Mouse (Mus musculus) MEL (cell line): ENCODE measurements around the gene Bri3bp.
"Not testable (repeated sequence)": the region's sequence is repeated elsewhere in the genome, so short reads cannot be mapped to it uniquely, and the experiment has no call there.

Experiments used
- BHLHE40 ChIP-seq: IDR thresholded peaks from 2 replicates; pipeline ENCODE4 v1.6.1; 2012; ENCODE audit warnings: low read depth, mild to moderate bottlenecking, inconsistent platforms, low read length, improper control_type of control experiment, borderline replicate concordance
- CTCF ChIP-seq, 3 experiments: IDR thresholded peaks in 2 of 3; conservative IDR thresholded peaks in 1 of 3; 2 replicates each; pipeline ENCODE4 v1.5.1; 2011 to 2012; ENCODE audit warnings: low read length in 3 of 3, low read depth in 2 of 3, mild to moderate bottlenecking in 2 of 3, improper control_type of control experiment in 1 of 3, inconsistent platforms in 1 of 3, mixed read lengths in 1 of 3, moderate library complexity in 1 of 3; ENCODE audit not compliant: control insufficient read depth in 1 of 3, insufficient read depth in 1 of 3, poor library complexity in 1 of 3, severe bottlenecking in 1 of 3
- E2F4 ChIP-seq: IDR thresholded peaks from 2 replicates; pipeline ENCODE4 v1.6.1; 2011; ENCODE audit warnings: low read depth, low read length, improper control_type of control experiment, borderline replicate concordance
- EP300 ChIP-seq, 2 experiments: IDR thresholded peaks; 2 replicates each; pipeline ENCODE4 v1.6.1; 2011; ENCODE audit warnings: improper control_type of control experiment in 2 of 2, low read length in 2 of 2, low read depth in 1 of 2, mild to moderate bottlenecking in 1 of 2
- MAFK ChIP-seq: IDR thresholded peaks from 2 replicates; pipeline ENCODE4 v1.6.1; 2011; ENCODE audit warnings: low read depth, mild to moderate bottlenecking, low read length, improper control_type of control experiment, borderline replicate concordance
- MAX ChIP-seq: IDR thresholded peaks from 2 replicates; pipeline ENCODE4 v1.6.1; 2011; ENCODE audit warnings: low read length, improper control_type of control experiment
- POLR2A ChIP-seq, 2 experiments: IDR thresholded peaks; 2 replicates each; pipeline ENCODE4 v1.6.1; 2011 to 2012; ENCODE audit warnings: low read length in 2 of 2, mild to moderate bottlenecking in 2 of 2, control low read depth in 1 of 2, improper control_type of control experiment in 1 of 2, low read depth in 1 of 2, moderate library complexity in 1 of 2; ENCODE audit not compliant: control insufficient read depth in 1 of 2, insufficient read depth in 1 of 2, poor library complexity in 1 of 2
- POLR2AphosphoS2 ChIP-seq: IDR thresholded peaks from 2 replicates; pipeline ENCODE4 v1.6.1; 2011; ENCODE audit warnings: low read length, improper control_type of control experiment
- POLR2AphosphoS5 ChIP-seq: IDR thresholded peaks from 2 replicates; pipeline ENCODE4 v1.6.1; 2012; ENCODE audit warnings: low read depth, borderline replicate concordance, mild to moderate bottlenecking, inconsistent platforms, low read length, moderate library complexity, mixed read lengths
- TAL1 ChIP-seq: IDR thresholded peaks from 2 replicates; pipeline ENCODE4 v1.6.1; 2012; ENCODE audit warnings: mild to moderate bottlenecking, inconsistent platforms, low read length, moderate library complexity, mixed read lengths
- TCF12 ChIP-seq: IDR thresholded peaks from 2 replicates; pipeline ENCODE4 v1.6.1; 2014; ENCODE audit warnings: low read depth, mild to moderate bottlenecking, inconsistent platforms, low read length, improper control_type of control experiment, moderate library complexity
- ZMIZ1 ChIP-seq: IDR thresholded peaks from 2 replicates; pipeline ENCODE4 v1.6.1; 2012; ENCODE audit warnings: low read depth, mild to moderate bottlenecking, inconsistent platforms, low read length, improper control_type of control experiment, moderate library complexity

DNA sequence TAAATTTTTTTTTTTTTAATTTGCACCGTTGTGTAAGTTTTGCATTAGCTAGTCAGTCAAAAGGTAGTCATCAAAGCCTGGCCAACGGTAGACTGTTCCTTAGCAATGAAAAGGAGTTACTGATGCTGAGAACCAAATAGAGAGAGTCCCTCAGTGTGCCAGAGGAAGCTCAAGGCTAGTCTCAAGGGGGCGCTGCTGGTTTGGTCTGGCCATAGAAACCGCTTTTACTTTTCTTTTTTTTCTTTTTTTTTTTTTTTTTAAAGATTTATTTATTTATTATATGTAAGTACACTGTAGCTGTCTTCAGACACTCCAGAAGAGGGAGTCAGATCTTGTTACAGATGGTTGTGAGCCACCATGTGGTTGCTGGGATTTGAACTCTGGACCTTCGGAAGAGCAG is 47.6 kb downstream of the Bri3bp start:
- not testable (repeated sequence) for TF ChIP-seq E2F4; TCF12; TAL1; POLR2A (IDR thresholded peaks at IDR 0.05; ENCODE audit: control insufficient read depth in 1 of 2, insufficient read depth in 1 of 2, low read depth in 1 of 2, low read length in 2 of 2, poor library complexity in 1 of 2); EP300 (IDR thresholded peaks at IDR 0.05; ENCODE audit: low read depth in 1 of 2, low read length in 2 of 2); ZMIZ1; MAFK; MAX; POLR2AphosphoS2; POLR2AphosphoS5; BHLHE40
- TF ChIP-seq CTCF (IDR thresholded peaks at IDR 0.05 in 2 of 3, conservative IDR thresholded peaks at IDR 0.05 in 1 of 3; ENCODE audit: control insufficient read depth in 1 of 3, insufficient read depth in 1 of 3, low read depth in 2 of 3, low read length in 3 of 3, poor library complexity in 1 of 3, severe bottlenecking in 1 of 3) = peak; percentile 16 to 49 (median 33); a peak in 5 of 6 replicates
